Mouse (Mus musculus): Measurements from ENCODE around the gene Tmem14c.

DNA sequence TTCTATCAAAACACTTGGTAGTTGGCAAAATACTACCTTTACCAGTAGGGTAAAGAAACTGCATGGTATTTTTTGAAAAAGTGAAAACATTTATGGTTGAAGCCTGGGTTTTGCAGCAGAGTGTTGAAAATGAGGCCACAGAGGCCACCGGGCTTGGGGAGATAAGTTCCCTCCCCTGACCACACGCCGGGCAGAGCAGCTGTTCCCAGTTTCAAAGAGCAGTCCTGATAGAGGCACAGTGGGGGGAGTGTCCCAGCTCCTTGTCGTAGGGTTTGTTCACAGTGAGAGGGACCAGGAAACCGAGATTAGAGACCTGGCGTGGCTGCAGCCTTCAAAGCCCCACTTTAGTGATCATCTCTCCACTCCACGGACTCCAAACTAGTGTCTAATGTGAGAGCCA, 4.4 kb downstream of the Tmem14c start:
- no peak for TF ChIP-seq CTCF (IDR thresholded peaks at IDR 0.05; ENCODE audit: low read depth)
- no peak for TF ChIP-seq EP300 (IDR thresholded peaks at IDR 0.05; ENCODE audit: low read depth)

All from heart, postnatal 0 days (tissue).